Mouse (Mus musculus): Measurements from ENCODE around the gene Scyl1. TPM values are rescaled to one million over a fixed set of nuclear protein-coding genes. Genes with fewer than 3 reads are reported as not detected.
"Not testable (repeated sequence)": the region's sequence is repeated elsewhere in the genome, so short reads cannot be mapped to it uniquely, and the experiment has no call there.

Scyl1 gene
- polyA plus RNA-seq, 1 experiment from 2014 or later, result 58.6 TPM

DNA sequence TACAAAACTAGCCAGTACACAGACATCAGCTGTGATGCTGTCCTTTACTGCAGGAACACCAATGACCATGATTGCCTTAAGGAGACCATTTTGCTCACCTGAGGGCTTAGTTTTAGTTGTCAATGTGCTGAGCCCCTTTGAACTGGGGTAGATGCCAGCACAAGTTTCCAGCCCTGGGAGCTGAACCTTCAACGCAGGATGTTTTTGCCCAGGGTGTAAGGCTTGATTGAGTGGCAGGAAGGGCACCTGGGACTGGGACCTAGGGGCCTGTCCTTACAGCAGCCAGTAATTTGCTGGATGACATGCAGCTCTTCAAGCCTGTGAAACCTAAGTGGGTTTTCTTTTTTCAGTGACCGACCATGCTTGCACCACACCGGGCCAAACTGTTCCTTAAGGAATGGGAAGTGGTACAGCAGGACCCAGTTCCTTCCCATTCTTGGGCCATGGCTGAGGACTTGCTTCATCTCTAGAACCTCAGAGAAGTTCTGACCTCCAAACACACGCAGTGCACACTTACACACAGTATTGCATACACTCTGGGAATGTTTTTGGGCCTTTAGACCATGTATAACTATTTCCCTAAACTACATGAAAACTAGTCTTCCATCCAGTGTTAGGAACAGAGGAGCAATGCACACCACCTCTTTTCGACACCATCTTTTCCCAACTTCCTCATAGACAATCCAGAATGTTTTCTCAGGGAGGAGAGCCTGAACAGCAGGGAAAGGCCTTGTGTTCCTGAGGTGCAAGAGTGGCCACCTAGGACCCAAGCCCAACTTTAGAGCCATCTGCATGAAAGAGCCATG is 23.8 kb upstream of the Scyl1 start:
- H3K27me3 ChIP-seq (replicated peaks; ENCODE audit: control insufficient read depth, insufficient read depth, low read length), result no peaks in the 10 kb centered on the region
- peak overlapping the region; percentile 47 for H3K27ac ChIP-seq (ENCODE audit: low read depth, low read length)
- WGBS, result 31% methylated on average over 5 of the region's 5 CpGs
- DNase-seq (ENCODE audit: low spot score) (peak; percentile 55), ATAC-seq (replicated peaks; ENCODE audit: low FRiP score) (peak; percentile 27)
- H3K9ac ChIP-seq (ENCODE audit: low read depth, low read length), result no peak overlapping the region
- H3K4me3 ChIP-seq (ENCODE audit: low read depth, low read length), result no peak overlapping the region
- H3K4me2 ChIP-seq, result peak overlapping the region; percentile 95
- no peaks in the 10 kb centered on the region for H3K9me3 ChIP-seq (ENCODE audit: control insufficient read depth, low read length)
- peaks cover 31% of the 10 kb centered on the region for H3K36me3 ChIP-seq (ENCODE audit: control insufficient read depth, insufficient read depth, low read length)
- peaks cover 35% of the 10 kb centered on the region for H3K4me1 ChIP-seq (replicated peaks; ENCODE audit: control insufficient read depth, insufficient read depth, low read length)

DNA sequence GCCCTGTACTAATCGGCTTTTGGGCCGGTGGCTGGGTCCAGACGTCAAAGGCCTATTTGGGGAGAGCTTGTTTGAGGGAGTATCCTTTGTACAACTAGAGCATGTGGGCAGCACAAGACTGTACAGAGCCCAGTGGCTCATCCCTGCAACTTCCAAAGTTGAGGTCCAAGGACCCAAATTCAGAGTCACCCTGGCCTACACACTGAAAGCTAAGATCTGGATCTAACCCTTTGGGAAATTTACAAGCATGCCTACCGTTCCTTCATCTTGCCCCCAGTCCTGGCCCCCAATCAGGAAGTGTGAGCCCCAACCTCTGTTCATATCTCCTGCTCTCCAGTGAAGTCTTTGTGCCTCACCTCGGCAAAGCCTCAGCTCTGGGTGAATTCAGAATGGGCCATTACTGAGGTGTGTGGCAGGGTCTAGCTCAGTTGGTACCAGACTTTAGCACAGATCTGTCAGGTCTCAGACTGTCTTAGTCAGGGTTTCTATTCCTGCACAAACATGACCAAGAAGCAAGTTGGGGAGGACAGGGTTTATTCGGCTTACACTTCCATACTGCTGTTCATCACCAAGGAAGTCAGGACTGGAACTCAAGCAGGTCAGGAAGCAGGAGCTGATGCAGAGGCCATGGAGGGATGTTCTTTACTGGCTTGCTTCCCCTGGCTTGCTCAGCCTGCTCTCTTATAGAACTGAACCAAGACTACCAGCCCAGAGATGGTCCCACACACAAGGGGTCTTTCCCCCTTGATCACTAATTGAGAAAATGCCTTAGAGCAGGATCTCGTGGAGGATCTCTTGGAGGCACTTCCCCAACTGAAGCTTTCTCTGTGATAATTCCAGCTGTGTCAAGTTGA is 22.9 kb upstream of the Scyl1 start:
- WGBS, result 32% methylated on average over 7 of the region's 7 CpGs
- not testable (repeated sequence) for H3K9ac ChIP-seq (ENCODE audit: low read depth, low read length)

DNA sequence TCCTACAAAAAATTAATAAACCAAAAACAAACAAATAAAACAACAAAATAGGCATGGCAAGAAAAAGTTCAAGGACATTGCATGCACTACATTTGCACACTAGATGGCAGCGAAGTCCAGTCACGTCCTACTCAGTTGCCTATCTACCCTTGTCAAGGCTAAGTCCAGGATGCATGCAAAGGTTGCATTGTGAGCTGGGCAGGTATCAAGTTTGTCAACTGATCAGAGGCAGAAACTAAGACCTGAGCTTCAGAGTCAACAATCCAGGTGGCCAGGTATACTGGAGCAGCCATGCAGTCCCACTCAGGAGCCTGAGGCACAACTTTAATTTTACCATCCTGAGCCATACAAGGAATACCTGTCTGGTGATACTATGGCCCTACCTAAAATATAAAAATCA is 21.9 kb upstream of the Scyl1 start:
- Histone ChIP-seq H3K27ac (ENCODE audit: low read depth, low read length) (no peak overlapping the region), H3K4me1 (replicated peaks; ENCODE audit: control insufficient read depth, insufficient read depth, low read length) (peaks cover 35% of the 10 kb centered on the region)
- 6% methylated on average over 2 of the region's 2 CpGs for WGBS

More for the DNA sequence above, 22.9 kb upstream of the Scyl1 start:
- not testable (repeated sequence) for H3K27me3 ChIP-seq (replicated peaks; ENCODE audit: control insufficient read depth, insufficient read depth, low read length); H3K4me3 ChIP-seq (ENCODE audit: low read depth, low read length); H3K9me3 ChIP-seq (ENCODE audit: control insufficient read depth, low read length); DNase-seq (ENCODE audit: low spot score); H3K4me2 ChIP-seq
- Histone ChIP-seq H3K4me1 (replicated peaks; ENCODE audit: control insufficient read depth, insufficient read depth, low read length) (peaks cover 35% of the 10 kb centered on the region), H3K36me3 (ENCODE audit: control insufficient read depth, insufficient read depth, low read length) (peaks cover 31% of the 10 kb centered on the region), H3K27ac (ENCODE audit: low read depth, low read length) (peak overlapping the region; percentile 47)
- peak; percentile 42 for ATAC-seq (replicated peaks; ENCODE audit: low FRiP score)

DNA sequence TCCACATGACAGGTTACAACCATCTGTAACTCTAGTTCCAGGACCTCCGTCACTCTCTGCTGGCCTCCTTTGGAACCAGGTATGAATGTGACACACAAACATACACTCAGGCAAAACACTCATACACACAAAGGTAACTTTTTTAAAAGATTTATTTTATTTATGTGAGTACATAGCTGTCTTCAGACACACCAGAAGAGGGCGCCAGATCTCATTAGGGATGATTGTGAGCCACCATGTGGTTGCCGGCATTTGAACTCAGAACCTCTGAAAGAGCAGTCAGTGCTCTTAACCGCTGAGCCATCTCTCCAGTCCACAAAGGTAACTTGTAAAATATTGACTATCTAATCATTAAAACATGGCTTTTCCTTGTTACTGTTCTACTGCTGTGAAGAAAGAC is 20.1 kb upstream of the Scyl1 start:
- no peak for ATAC-seq (replicated peaks; ENCODE audit: low FRiP score)
- H3K27me3 ChIP-seq (replicated peaks; ENCODE audit: control insufficient read depth, insufficient read depth, low read length), result no peaks in the 10 kb centered on the region
- no peak overlapping the region for H3K4me3 ChIP-seq (ENCODE audit: low read depth, low read length)
- no peak overlapping the region for H3K9ac ChIP-seq (ENCODE audit: low read depth, low read length)
- H3K9me3 ChIP-seq (ENCODE audit: control insufficient read depth, low read length), result no peaks in the 10 kb centered on the region
- H3K4me2 ChIP-seq, result no peak overlapping the region
- peaks cover 23% of the 10 kb centered on the region for H3K4me1 ChIP-seq (replicated peaks; ENCODE audit: control insufficient read depth, insufficient read depth, low read length)
- peaks cover 10% of the 10 kb centered on the region for H3K36me3 ChIP-seq (ENCODE audit: control insufficient read depth, insufficient read depth, low read length)
- no peak for DNase-seq (ENCODE audit: low spot score)
- 70% methylated on average over 4 of the region's 4 CpGs for WGBS
- no peak overlapping the region for H3K27ac ChIP-seq (ENCODE audit: low read depth, low read length)

More for the DNA sequence above, 21.9 kb upstream of the Scyl1 start:
- no peak overlapping the region for H3K4me2 ChIP-seq
- H3K4me3 ChIP-seq (ENCODE audit: low read depth, low read length), result no peak overlapping the region
- H3K9ac ChIP-seq (ENCODE audit: low read depth, low read length), result no peak overlapping the region
- peaks cover 27% of the 10 kb centered on the region for H3K36me3 ChIP-seq (ENCODE audit: control insufficient read depth, insufficient read depth, low read length)
- ATAC-seq (replicated peaks; ENCODE audit: low FRiP score) (peak; percentile 55), DNase-seq (ENCODE audit: low spot score) (no peak)
- no peaks in the 10 kb centered on the region for H3K27me3 ChIP-seq (replicated peaks; ENCODE audit: control insufficient read depth, insufficient read depth, low read length)
- H3K9me3 ChIP-seq (ENCODE audit: control insufficient read depth, low read length), result no peaks in the 10 kb centered on the region

DNA sequence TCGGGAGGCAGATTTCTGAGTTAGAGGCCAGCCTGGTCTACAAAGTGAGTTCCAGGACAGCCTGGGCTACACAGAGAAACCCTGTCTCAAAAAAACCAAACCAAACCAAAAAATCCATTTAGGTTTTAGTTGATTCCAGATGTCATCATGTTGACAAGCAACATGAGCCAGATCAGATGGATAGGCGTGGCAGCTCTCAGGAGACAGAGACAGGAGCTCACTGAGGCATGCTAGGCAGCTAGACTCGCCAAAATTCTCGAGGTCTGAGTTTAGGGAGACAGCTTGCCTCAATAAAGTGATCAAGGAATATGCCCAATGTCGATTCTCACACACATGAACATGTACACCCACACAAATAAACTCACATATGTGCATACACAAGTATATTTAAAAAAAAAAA is 17.8 kb upstream of the Scyl1 start:
- no peak overlapping the region for H3K9ac ChIP-seq (ENCODE audit: low read depth, low read length)
- no peak for ATAC-seq (replicated peaks; ENCODE audit: low FRiP score)
- H3K27ac ChIP-seq (ENCODE audit: low read depth, low read length), result no peak overlapping the region
- H3K4me1 ChIP-seq (replicated peaks; ENCODE audit: control insufficient read depth, insufficient read depth, low read length), result peaks cover 6% of the 10 kb centered on the region; the same call in 1 of the 2 replicates
- no peaks in the 10 kb centered on the region for H3K9me3 ChIP-seq (ENCODE audit: control insufficient read depth, low read length)
- WGBS, result 68% methylated on average over 5 of the region's 5 CpGs
- no peak for DNase-seq (ENCODE audit: low spot score)
- no peak overlapping the region for H3K4me2 ChIP-seq
- H3K36me3 ChIP-seq (ENCODE audit: control insufficient read depth, insufficient read depth, low read length), result no peaks in the 10 kb centered on the region
- no peaks in the 10 kb centered on the region for H3K27me3 ChIP-seq (replicated peaks; ENCODE audit: control insufficient read depth, insufficient read depth, low read length)
- no peak overlapping the region for H3K4me3 ChIP-seq (ENCODE audit: low read depth, low read length)

DNA sequence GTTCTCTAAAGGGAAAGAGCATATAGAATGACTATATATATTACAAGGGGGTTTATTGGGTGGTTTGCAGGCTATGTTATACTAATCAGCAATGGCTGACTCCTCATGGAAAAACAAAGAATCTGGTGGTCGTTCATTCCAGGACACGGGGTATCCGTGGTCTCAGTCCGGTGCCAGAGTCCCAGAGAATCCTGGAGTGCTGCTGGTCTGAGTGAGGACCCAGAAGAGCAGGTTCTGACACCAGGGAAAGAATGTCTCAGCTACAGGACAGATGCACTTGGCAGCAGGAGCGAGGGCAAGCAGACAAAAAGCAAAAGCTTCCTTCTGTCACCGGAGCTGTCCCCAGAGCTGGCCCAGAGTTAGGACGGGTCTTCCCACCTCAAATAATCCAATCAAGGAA is 17.4 kb upstream of the Scyl1 start:
- ATAC-seq (replicated peaks; ENCODE audit: low FRiP score), result no peak
- 82% methylated on average over 7 of the region's 7 CpGs for WGBS

DNA sequence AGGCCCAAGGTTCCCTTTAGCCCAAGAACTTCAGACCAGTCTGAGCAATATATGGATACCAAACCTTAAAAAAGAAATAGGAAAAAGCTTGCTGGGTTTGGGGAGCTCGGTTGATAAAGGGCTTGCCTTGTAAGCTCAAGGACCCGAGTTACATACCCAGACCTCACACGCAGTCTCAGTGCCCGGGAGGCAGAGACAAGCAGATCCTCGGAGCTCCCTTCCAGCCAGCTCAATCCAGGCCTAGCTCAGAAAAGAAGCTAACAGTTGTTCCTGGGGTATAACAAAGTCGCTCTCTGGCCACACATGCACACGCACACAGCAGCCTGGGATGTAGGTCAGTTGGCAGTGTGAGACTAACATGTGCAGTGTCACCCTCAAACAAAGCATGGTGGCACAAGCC is 16.7 kb upstream of the Scyl1 start:
- no peak overlapping the region for H3K4me3 ChIP-seq (ENCODE audit: low read depth, low read length)
- DNase-seq (ENCODE audit: low spot score), result no peak
- no peak for ATAC-seq (replicated peaks; ENCODE audit: low FRiP score)
- no peak overlapping the region for H3K9ac ChIP-seq (ENCODE audit: low read depth, low read length)
- H3K4me1 ChIP-seq (replicated peaks; ENCODE audit: control insufficient read depth, insufficient read depth, low read length), result peaks cover 4% of the 10 kb centered on the region; the same call in 1 of the 2 replicates
- no peak overlapping the region for H3K27ac ChIP-seq (ENCODE audit: low read depth, low read length)
- no peak overlapping the region for H3K4me2 ChIP-seq
- 87% methylated on average over 7 of the region's 7 CpGs for WGBS
- no peaks in the 10 kb centered on the region for H3K27me3 ChIP-seq (replicated peaks; ENCODE audit: control insufficient read depth, insufficient read depth, low read length)
- H3K36me3 ChIP-seq (ENCODE audit: control insufficient read depth, insufficient read depth, low read length), result no peaks in the 10 kb centered on the region
- H3K9me3 ChIP-seq (ENCODE audit: control insufficient read depth, low read length), result no peaks in the 10 kb centered on the region

More for the DNA sequence above, 17.4 kb upstream of the Scyl1 start:
- no peak for DNase-seq (ENCODE audit: low spot score)
- Histone ChIP-seq H3K9me3 (ENCODE audit: control insufficient read depth, low read length) (no peaks in the 10 kb centered on the region), H3K4me3 (ENCODE audit: low read depth, low read length) (no peak overlapping the region), H3K27ac (ENCODE audit: low read depth, low read length) (no peak overlapping the region), H3K36me3 (ENCODE audit: control insufficient read depth, insufficient read depth, low read length) (no peaks in the 10 kb centered on the region), H3K9ac (ENCODE audit: low read depth, low read length) (no peak overlapping the region), H3K4me1 (replicated peaks; ENCODE audit: control insufficient read depth, insufficient read depth, low read length) (peaks cover 4% of the 10 kb centered on the region; the same call in 1 of the 2 replicates), H3K4me2 (no peak overlapping the region), H3K27me3 (replicated peaks; ENCODE audit: control insufficient read depth, insufficient read depth, low read length) (no peaks in the 10 kb centered on the region)

DNA sequence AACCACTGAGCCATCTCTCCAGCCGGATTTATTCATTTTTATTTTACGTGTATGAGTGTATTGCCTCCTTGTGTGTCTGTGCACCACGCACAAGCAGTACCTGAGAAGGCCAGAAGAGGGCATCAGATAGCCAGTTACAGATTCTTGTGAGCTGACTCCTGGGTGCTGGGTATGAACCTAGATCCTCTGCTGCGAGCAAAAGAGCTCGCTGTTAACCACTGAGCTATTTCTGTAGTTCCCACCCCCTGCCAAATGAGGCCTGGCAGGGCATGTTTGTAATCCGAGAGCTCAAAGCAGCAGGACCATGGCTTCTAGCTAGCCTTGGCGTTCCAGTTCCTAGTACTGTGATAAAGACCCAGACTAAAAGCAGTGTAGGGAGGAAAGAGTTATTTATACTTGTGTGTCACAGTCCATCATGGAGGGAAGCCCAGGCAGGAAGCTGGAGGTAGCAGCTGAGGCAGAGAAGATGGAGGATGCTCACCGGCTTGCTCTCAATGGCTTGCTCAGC is 16.0 kb upstream of the Scyl1 start:
- 10% methylated on average over 8 of the region's 8 CpGs for WGBS
- H3K9me3 ChIP-seq (ENCODE audit: control insufficient read depth, low read length), result no peaks in the 10 kb centered on the region
- H3K4me3 ChIP-seq (ENCODE audit: low read depth, low read length), result no peak overlapping the region
- DNase-seq (ENCODE audit: low spot score) (peak; percentile 82), ATAC-seq (replicated peaks; ENCODE audit: low FRiP score) (peak; percentile 70)
- 0 out of 2 replicates have a peak overlapping the region, but pooled peaks have one; percentile 9 for H3K9ac ChIP-seq (ENCODE audit: low read depth, low read length)
- H3K36me3 ChIP-seq (ENCODE audit: control insufficient read depth, insufficient read depth, low read length), result no peaks in the 10 kb centered on the region
- no peaks in the 10 kb centered on the region for H3K27me3 ChIP-seq (replicated peaks; ENCODE audit: control insufficient read depth, insufficient read depth, low read length)
- H3K27ac ChIP-seq (ENCODE audit: low read depth, low read length), result no peak overlapping the region
- peaks cover 4% of the 10 kb centered on the region; the same call in 1 of the 2 replicates for H3K4me1 ChIP-seq (replicated peaks; ENCODE audit: control insufficient read depth, insufficient read depth, low read length)
- no peak overlapping the region; the same call in 1 of the 2 replicates for H3K4me2 ChIP-seq

Measured in liver, embryonic 11.5 days (tissue).